Mouse (Mus musculus) c-Kit-negative CD71-positive TER-119-positive erythroid progenitor cells, embryonic 14.5 days (primary cell): ENCODE data around the gene Pml.
A peak's percentile ranks its signal among the peaks of the same experiment; 100 is the strongest.

ENCODE experiments used
- DNase-seq: peaks from one replicate; pipeline ENCODE4 v3.0.0-alpha.2; 2013; ENCODE audit warnings: low read depth, low spot score

The Pml gene

DNA sequence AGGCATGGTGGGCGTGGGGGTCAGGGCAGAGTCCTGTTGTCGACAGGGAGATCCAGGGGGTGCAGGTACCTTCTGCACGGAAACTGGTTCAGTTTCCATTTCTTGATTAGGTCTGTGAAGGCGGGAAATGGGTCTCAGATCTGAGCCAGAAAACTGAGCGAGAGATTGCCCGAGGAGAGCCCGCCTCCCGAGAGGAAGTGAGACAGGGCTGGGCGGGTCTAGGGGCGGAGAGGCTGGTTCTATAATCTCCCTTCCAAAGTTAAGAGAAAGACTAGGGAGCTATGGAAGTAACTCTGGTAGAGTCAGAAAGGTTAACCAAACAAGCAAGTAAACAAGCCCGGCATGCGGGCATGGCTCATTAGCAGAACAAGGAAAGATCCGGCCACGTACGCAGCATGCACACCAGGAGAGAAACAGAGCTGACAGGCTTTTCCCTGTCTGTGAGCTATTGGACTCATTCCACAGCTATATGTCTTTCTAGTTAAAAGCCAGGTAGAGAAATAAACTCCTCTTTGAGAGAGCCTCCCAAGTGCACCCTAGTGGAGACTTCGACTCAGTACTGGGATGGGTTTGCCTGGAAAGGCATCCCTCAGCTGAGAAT is at the start of gene Pml:
TSS of gene Pml (minus strand) at position 195 of the 601 bp plus-strand sequence.
- peak; percentile 72 for DNase-seq

DNA sequence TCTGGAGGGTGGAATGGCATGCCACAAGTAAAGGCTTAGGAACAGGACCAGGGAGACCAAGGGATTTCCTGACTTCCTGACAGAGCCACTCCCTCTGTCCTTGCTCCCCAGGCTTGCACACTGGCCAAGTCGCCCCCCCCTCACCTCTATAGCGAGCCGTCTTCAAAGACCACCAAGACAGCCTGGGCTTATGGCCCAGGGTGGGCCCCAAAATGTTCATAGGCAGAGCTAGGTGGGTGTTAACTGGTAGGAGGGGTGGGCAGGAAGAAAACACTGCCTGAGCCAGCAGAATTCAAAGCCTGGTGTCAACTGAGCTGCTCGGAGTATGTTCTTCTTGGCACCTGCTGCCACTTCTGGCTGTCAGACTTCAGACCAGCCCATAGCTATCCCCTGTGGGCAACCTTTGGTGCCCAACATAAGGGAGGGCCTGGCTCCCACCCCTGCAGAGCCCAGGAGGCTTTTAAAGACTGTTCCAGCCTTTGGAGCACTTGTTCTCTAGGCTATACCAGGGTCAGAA is 48.4 kb upstream of the Pml start:
- DNase-seq, result no peak

DNA sequence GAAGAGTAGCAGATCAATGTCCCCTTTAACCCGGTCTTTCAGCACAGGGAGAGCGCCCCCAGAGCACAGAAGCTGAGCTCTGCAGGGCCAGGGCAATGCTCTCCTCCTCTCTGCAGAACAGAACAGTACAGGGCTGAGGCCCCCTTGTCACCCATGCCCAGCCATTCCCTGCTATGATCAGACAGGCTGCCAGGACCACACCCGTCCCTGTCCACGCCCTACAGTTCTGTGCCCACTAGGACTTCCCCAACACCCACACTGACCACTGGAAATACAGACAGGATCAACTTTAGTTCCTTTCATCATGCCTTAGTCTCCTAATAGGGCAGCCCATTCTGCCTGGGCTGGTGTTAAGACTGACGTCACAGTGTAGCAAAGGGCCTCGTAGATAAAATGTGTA is 47.5 kb upstream of the Pml start:
- no peak for DNase-seq

DNA sequence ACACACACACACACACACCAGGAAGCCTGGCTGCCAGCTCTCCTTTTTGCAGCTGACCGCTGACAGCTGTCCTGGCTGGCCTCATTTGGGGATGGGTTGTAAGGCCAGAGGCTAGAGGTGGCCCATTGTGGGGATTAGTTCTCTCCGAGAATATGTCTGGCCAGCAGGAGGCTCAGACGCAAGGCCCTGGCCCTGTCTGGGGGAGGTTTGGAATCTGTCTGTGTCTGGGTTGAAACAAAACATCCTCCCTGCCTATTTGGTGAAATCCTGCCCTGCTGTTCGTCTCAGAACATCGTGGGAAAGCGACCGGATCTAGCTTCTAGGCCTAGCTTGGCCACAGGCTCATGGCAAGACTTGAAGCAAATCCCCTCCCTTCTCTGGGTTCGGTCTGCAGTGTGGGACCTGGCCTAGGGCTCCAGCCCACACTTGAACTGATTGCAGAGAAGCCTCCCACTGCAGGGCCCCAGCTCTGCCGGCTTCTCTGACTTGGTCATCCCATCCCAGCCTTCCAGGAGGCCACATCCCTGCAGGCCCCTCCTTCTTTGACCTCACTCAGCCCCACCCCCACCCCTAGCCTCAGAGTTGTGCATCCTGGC is 46.3 kb upstream of the Pml start:
- no peak for DNase-seq

DNA sequence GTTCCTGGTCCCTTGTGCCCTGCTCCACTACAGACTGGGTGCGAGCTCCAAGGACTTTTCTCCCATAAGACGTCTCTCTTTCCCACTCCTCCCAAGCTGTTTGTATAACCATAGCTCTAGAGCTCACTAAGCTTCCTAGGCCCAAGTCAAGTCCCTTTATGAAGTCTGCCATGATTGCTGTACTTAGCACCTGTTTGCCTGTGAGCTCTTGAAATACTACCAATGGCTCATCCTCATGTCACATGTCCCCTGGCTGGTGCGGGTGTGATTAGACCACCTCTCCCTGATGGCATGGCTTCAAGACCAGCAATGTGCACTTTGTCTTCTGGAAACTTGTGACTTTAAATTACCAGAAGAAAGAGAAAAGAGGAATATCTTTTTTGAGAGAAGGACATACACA is 45.8 kb upstream of the Pml start:
- no peak for DNase-seq

DNA sequence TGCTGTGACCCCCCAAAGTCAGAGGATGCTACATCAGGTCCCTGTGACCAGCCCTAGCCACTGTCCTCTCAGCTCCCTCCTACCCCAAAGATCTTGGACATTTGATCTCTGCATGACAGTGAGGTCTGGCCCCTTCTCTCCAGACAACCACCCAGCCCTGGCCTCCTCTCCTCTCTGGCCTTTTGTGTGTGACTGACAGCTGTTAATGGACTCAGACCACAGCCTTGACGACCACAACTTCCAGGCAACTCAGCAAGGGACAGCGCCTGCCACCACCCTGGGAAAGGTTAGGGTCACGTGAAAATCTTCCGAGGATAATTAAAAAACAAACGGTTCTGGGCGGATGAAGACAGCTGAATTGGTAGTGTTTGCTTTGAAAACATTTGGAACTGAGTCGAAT is 44.9 kb upstream of the Pml start:
- no peak for DNase-seq

DNA sequence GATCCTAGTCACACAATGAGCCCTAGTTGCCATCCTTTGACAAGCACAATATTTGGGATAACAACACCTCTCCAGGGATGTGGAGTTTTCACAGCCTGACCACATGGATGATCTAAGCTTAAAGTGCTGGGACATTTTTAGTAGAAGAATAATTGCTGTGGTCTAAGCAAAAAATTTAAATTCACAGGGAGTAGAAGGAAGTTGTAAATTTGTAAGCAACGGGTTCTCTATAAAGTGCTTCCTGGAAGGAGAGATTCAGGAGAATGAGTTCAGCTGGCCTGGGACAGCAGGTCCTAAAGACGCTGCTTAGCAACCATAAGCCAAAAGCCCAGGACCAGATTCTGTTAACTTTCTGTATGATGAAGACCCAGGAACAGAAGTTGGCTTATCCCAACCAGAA is 40.3 kb upstream of the Pml start:
- DNase-seq, result no peak

DNA sequence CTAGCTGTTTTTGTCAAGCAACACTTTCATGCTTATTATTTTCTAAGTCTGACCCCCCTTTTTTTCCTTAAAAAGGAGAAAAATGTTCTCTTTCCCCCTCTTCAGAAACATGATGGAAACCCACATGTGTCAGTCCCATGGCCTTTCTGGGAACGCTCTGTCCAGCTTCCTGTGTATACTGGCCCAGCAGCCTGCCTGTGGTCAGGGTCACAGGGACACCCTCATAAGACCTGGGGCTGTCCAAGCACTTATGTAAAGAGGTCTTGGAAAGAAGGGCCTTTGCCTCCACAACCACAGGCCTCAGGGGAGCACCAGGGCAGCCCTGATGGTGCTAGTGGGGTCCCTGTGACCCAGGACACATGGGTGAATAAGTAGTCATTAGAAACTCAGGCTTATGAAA is 39.5 kb upstream of the Pml start:
- DNase-seq, result no peak

DNA sequence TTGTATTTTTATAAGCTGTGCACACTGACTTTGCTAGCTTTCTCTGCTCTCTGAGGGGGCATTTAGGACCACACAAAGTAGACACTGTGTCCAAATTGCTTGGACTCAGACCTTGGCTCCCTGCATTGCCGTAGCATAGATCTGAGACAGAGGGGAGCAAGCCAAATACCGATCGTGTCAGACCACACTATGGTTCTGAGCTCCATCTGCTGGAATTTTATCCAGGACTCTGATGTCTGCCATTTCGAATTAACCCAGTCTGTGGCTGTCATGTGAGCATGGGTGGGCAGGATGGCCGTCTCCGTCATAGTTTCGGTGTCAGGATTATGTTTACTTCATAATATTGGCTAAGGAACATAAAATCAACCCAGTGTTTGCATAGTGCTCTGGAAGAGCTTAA is 33.8 kb upstream of the Pml start:
- DNase-seq, result no peak

DNA sequence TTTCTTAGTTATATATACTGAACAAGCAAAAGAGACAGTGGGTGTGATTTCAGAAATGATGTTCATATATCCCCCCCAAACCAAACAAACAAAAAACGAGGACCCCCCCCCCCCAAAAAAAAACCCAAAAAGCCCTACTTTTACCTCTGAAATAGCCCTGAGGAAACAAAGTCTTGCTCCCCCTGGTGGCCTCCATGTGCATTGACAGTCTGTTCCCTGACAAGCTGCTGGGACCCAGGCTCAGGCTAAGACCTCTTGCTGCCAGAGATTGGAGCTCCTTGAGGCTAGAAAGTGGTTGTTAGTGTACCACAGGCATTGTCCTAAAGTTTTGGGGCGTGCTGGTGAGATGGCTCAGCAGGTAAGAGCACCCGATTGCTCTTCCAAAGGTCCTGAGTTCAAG is 32.0 kb upstream of the Pml start:
- peak; percentile 56 for DNase-seq

DNA sequence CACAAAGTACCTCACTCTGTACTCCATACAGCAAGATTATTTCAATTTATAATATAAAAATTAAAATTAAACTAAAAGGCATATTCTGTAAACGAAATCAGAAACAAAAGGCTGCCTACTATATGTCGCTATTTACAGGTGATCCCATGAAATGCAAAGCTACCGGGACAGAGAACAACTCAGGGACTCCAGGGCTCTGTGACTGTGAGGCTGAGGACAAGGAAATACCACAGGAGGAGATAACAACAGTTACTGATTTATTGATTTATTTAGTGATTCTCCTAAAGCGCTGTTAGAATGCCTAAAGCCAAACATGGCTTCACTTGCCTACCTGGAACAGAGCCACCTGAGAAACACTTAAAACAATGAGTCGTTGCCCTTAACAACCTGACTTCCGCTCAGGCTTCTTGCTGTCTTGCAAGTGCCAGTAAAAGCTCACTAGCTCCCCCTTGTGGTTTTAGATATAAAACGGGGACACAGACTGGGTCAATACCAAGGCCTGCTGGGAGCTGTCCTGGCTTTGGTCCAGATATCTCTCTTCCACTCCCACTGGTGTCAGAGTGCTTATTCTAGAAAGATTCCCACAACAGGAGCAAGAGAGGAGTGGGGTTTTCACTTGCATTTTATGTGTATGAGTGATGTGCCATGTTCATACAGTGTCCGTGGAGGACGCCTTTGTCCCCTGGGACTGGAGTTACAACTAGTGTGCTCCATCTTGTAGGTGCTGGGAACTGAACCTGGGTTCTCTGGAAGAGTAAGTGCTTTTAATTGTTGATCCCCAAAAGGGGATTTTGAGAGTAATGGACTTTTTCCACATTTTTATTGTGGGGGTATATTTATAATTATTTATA is 30.9 kb upstream of the Pml start:
- peak; percentile 76 for DNase-seq

DNA sequence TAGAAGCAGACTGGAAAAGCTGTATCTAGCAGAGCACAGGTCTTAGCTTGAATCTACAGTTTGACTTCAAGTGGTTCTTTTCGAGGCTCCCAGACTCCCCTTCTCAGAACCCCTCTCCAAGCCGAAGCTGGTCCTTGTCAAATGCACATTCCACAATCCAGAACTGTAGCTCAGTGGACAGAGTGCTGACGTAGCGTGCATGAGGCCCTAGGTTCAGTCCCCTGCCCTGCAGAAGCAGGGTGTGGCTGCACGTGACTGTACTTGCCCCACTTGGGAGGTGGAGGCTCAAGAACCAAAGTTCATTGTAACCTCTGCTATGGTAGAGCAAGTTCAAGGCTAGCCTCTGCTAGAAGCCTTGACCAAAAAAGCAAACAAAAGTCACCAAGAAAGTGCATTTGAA is 30.2 kb upstream of the Pml start:
- DNase-seq, result no peak

DNA sequence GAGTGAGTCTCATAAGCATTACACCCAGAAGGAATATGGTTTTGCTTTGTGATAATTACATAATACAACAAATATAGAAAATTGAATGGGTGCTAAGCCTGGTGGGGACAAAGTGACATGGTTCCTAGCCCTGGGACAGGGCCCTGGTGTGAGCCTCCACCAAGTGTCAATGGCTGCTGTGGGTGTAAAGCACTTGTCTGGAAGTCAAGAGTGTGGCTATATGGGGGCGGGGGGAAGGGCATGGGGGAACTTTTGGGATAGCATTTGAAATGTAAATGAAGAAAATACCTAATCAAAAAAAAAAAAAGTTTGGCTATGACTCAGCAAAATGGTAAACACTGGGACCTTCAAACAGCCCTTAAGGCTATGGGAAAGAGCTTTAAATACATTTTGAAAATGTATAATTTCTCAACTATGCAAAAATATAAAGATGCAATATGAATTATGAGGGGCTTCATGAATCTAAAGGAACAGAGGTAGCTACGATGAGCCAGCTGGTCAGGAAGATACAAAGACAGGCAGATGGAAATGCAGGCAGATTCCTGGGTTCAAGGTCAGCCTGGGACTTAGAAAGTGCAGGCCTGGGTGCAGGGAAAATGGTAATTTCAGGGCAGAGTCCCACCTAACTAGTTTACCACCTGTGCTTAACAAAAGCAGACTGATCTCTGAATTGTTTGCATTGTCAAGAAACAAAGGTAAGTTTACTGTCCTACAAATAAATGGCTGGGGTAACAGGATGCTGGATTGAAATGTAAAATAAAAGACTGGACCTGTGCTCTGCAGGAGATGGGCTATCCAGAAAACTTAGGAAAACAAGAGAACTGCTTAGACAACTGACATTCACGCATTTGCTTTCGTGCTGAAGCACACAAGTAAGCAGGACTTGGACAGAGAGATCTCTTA is 29.5 kb upstream of the Pml start:
- no peak for DNase-seq

DNA sequence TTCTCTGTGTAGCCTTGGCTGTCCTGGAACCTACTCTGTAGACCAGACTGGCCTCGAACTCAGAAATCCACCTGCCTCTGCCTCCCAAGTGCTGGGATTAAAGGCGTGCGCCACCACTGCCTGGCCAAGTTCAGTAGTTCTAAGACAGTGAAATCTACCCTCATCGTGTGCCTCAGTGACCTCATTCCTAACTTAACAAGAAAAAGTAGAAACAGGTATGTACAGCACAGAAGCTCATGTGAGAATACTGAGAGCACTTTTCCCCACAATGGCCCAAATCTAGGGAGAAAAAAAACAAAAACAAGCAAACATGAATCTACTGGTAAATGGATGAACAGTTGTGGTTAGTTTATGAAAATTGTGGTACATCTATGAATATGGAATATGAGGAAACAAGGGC is 28.7 kb upstream of the Pml start:
- no peak for DNase-seq

DNA sequence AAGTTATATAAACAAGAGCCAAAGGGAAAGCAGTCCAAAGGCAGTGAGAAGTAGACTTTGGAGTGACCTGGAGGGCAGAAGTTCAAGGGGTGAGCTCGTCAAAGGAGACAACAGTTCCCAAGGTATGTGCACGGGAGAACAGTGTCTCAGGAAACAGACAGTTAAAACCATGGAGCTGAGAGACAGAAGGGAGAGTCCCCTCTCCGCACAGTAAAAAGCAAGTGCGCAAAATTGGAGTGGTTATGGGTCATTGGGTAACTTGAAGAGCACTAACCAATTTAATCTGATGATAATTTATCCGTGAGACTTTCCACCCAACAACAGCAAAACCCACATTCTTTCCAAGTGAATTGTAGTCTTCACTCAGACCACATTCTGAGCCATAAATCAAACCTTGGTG is 26.8 kb upstream of the Pml start:
- DNase-seq, result no peak

DNA sequence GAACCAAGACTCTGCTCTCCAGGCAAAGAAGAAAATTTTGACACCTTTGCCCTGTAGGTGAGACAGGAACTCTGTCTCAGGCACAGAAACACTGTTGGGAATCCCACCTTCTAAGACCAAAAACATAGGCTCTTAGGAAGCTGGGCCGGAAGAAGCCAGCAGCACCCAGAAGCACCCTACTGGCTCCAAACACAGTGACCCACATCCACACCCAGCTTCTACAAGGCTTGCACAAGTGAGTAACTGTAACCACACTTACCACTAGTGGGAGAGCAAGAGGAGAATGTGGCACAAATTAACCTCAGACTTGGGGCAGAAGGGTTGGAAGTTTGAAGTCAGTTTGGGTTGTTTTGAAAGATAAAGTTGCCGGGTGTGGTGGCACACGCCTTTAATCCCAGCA is 26.2 kb upstream of the Pml start:
- DNase-seq, result no peak

DNA sequence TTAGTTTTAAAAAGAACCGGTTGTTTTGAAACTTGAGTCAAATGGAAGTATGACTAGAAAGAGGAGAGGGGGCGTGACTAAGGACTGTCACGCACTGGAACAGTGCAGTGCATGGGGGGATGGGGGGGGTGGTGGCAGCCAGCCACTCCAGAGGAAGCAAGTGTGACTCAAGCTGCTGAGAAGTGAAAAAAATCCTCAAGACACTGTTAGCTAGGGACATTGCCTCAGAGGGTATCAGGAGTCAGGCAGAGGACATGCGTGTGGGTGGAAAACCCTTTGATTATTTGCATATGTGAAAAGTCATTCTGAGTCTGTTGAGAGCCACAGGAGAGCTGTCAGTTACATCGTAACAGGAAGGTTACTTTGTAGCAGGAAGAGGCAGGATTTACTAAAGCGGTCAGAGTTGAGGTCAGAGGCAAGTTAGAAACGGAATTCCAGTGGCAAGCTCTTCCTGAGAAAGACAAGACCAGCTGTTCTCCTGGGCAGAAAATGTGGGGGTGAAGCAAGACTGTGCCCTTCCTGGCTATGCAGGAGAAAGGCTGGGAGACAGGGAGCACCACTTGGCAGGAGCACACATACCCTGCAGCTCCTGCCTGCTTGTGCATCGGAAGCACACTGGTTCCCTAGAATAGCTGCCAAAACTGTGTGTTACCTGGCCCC is 25.7 kb upstream of the Pml start:
- DNase-seq, result no peak

DNA sequence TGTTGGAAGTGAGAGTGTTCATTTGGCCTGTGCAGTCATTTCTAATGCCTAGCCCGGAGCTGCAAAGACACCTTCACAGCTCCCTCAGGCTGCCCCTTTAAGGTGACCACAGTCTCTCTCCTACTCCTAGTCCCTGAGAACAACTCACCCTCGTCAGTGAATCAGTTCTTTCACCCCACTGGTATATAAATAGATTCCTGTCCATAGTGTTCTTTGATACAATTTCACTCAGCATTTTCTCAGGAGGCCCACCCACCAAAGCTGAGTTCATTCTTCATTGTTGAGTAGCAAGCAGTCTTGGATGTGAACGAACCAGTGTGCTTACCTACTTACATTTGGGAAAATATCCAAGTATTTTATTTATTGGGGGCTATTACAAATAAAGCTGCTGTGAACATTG is 25.0 kb upstream of the Pml start:
- no peak for DNase-seq

DNA sequence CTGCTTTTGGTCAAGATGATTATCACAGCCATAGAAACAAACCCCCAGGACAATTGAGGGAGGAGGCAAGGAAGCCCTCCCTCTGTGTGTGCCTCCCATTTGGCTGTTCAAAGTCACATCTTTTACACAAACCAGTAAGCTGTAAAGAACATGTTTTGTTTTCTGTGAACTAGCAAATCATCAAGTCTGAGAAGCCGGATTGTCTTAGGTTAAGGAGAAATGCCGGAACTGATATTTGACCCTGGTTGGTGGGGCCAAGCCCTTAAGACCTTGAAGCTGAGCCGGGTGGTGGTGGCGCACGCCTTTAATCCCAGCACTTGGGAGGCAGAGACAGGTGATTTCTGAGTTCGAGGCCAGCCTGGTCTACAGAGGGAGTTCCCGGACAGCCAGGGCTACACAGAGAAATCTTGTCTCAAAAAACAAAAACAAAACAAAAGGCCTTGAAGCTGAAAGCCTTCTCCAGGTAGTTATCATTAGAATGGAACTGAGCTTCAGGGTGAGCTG is 24.6 kb upstream of the Pml start:
- DNase-seq, result no peak

DNA sequence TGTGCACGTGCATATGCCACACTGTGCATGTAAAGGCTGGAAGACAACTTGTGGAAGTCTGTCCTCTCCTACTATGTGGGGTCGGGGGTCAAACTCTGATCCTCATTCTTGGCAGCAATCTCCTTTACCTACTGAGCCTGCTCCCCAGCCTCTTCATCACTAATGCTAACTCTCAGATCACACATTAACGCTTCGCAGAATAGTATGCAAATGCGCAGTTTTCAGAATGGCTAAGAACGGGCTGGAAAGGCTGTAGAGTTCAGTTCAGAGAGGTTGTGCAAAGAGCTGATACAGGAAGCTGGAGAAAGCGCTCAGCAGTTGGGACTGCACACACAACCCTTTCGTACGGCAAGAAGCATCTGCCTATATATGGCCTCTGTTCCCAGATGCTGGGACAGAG is 23.3 kb upstream of the Pml start:
- no peak for DNase-seq

DNA sequence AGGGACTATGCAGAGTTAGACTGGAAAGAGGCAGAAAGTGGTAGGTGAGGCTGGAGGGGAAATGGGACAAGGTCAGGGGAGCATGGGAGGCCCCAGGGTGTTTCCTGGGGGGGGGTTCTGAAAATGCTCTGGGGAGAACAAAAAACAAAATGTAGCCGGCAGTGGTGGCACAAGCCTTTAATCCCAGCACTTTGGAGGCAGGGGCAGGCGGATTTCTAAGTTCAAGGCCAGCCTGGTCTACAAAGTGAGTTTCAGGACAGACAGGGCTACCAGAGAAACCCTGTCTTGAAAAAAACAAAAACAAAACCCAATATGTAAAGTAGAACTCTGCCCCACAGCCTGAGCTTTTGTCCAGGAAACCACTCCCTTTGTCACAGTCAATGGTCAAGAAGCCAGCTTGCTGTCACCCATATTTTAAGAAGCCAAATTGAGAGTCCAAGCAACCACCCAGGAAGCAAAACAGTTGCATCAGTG is 22.5 kb upstream of the Pml start:
- no peak for DNase-seq
